Mouse (Mus musculus) cerebellum, postnatal 14 days (tissue): ENCODE data around the gene Celsr1.

Source experiments
- DNase-seq, 2 experiments: peaks; one replicate each; pipeline ENCODE4 v3.0.0; 2021; ENCODE audit warnings: mixed read lengths in 2 of 2

Gene Celsr1

GRCm38 (mm10) chr15:85953458-85953857, 80.1 kb downstream of the Celsr1 start:
- no peak for DNase-seq

DNA sequence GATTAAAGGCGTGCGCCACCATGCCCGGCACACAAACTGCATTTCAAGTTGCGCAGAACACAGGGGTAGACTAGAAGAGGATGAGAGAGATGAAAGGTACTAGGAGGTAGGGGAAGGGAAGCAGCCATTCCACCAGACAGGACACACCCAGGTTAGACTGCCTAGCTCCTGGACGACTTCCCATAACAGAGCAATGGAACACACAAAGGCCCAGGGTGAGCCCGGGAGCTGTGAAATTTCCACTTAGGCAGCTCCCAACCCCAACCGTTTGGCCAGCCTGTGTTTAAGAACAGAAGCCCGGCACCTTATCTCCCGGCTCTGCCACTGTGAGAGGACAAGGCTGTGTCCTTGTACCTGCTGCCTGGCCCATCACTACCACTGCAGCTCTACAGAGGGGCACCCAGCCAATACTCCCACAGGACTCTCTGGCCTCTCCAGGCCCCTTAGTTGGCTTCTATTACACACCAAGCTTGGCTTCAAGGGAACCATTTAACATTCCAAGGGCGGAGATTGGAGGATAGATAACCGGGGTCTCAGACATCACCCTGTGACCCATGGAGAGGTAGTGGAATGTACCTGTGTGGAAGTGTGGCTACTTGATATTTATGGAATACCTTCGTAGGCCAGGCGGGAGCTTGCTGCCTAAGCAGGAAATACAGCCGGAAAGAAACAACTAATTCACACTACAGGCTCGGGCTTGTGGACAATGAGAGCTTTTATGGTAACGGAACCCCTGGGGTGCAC, 84.0 kb downstream of the Celsr1 start:
- DNase-seq, result no peak

- no peak for DNase-seq
Measured at GRCm38 (mm10) chr15:85947967-85948366, 85.6 kb downstream of the Celsr1 start.

DNA sequence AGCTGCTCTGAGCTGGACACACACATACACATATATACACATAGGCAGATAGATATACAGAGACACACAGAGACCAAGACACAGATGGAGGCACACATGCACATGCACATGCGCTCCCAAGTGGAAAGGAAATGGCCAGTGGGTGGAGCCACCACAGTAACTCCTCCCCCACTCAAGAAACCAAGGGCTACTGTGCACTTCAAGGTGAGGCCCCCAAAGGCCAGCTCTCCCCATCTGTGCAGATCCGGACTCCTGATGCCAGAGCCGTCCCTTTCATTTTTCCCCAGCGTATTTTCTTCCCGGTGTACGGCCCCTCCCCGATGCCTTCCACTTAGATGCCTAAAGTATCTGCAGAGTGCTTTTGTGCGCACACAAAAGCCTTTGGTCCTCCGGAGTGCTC, 86.0 kb downstream of the Celsr1 start:
- no peak for DNase-seq

GRCm38 (mm10) chr15:85935627-85936049, 97.9 kb downstream of the Celsr1 start:
- DNase-seq, result no peak

DNA sequence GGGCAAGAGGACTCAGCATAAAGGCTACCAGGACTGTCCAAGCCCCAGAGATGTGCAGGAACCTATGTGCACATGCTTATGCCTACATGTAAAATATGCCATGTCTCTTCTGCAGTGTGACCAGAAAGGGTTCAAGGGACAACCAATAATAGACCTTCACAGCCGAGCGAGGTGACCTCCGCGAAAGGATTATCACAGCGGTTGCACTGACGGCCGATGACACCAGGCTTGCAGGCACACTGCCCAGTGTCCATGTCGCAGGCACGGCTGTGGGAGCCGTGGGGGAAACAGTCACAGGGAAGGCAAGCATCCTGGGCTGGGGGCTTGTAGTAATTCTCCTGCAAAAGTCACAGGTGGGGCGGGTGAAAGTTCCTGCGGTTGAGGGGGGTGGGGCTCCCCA, 105.4 kb downstream of the Celsr1 start:
- DNase-seq, result peak in 1 of 2 experiments; percentile 45

- DNase-seq, result no peak
Measured at GRCm38 (mm10) chr15:85921855-85922254, 111.7 kb downstream of the Celsr1 start.

GRCm38 (mm10) chr15:85919892-85920248, 113.7 kb downstream of the Celsr1 start:
- DNase-seq, result no peak

DNA sequence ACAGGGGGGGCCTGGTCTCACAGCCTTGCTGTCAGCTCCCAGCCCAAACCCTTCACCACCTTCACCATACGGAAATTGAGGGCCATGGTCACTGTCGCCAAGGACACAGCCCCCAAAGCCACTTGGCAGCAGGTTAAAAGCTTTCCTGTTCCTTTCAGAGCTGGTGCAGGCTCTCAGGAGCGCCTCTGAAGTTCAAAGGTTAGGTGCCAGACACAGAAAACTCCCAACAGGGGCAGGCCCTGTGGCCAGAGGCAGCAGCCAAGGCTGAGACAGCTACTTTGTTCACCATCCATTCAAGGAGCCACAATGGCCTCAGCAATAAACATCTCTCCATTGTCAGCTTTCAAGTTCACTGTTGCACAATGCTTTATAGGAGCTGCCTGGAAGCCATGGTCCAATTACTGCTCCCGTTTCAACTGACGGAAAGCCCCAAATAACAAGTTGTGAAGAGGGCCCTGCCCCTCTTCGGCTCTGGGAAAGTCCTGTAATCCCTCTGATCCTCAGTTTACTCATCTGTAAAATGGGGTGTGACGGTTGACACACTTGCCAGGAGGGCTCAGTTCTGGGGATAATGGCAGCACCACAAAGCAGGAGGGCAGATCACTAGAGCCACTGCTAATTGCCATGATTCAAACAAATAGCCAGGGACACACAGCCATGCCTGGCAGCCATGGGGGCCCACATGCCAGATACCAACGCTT, 114.2 kb downstream of the Celsr1 start:
- no peak for DNase-seq

- peak; percentile 84 to 95 for DNase-seq
Measured at GRCm38 (mm10) chr15:85913605-85914004, 120.0 kb downstream of the Celsr1 start.

DNA sequence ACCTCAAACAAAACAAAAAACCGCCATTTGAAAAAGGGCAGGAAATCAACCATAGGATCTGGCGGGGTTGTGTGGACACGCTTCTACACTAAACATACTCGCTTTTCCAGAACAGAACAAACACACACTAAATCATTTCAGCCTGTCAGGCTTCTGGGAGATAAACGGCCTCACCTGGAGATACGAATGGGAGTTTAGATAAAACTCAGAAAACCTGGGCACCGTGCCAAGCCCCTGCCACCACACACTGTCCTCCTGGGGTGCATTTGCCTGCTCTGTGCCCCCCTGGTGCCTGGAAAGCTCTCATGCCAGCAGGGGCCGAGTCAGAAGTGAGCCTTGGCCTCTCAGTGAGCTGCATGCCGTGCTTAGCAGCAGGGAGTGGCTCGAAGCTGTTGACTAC, 123.6 kb downstream of the Celsr1 start:
- DNase-seq, result no peak

DNA sequence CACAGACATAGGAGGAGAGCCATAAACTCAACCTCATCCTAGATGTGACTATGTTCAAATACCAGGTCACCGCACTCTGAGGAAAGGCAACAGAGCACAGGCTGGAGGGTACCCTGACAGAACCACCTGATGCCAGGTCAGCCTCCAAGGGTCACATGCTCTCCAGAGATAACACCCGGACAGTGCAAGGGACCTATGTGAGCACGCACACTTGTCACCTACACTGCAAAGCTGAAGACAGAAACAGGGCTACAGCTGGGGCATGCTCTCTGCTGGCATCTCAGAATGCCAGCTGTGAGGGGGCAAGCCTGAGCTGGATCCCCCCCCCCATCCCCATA, 124.1 kb downstream of the Celsr1 start:
- DNase-seq, result no peak

- no peak for DNase-seq
Measured at GRCm38 (mm10) chr15:85908660-85909491, 124.7 kb downstream of the Celsr1 start.

GRCm38 (mm10) chr15:85903826-85904225, 129.8 kb downstream of the Celsr1 start:
- DNase-seq, result peak in 1 of 2 experiments; percentile 52

- DNase-seq, result no peak
Measured at GRCm38 (mm10) chr15:85902505-85902904, 131.1 kb downstream of the Celsr1 start.

GRCm38 (mm10) chr15:85900801-85901200, 132.8 kb downstream of the Celsr1 start:
- DNase-seq, result no peak

- peak; percentile 42 to 48 for DNase-seq
Measured at GRCm38 (mm10) chr15:85900318-85900717, 133.3 kb downstream of the Celsr1 start.

DNA sequence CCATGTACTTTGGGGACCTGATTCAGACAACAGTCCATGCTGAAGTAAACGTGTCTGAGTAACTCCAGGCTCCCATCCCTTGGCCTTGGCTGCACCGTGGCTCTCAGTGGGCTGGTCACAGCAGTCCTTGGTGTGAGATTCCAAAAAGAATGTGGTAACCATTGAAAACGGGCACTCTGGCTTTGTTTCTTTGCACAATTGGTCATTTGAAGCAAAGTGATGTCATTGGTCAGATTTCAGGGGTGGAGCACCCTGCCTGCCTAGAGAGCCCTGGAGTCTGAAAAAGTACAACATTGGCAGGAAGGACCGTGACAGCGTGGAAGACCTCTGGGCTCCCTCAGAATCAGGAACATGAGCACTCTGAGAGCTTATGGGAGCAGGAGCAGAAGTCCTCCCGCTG, 134.2 kb downstream of the Celsr1 start:
- DNase-seq, result no peak

DNA sequence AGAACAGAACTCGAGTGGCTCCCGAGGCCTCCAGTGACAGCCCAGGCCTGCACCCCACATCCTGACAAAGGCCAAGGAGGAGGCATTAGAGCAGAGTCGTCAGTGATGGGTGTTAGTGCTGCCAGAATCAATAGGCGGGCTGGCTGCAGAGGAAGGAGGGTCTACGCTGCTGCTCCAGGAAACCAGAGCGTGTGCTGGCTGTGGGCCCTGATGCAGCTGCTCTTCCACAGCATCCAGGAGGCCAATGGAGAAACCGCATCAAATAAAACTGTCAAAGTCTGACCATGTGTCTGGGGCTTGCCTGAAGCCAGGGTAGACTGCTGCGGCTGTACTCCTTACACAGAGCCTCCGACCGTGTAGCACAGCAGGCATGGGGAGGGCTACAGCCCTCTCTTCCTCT, 136.5 kb downstream of the Celsr1 start:
- DNase-seq, result no peak

GRCm38 (mm10) chr15:85896284-85896683, 137.3 kb downstream of the Celsr1 start:
- peak; percentile 94 to 98 for DNase-seq

DNA sequence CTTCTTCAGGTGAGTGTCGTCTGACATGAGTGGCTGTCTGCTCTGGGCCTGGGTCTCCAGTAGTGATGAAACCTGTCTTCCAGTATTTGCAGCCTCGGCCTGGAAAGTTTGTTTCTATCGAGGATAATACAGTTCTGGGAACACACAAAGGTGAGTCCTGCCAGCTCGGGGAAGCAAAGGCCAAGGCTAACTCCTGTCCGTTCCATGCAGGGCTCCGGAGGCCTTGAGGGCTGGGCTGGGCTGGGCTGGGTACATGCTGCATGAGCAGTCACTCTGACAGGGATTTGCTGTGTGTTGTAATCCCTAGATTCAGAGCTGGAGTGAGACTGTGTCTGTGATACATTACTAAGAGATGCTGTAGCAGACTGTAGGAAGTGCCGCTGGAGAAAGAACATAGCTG, 139.7 kb downstream of the Celsr1 start:
- DNase-seq, result no peak

DNA sequence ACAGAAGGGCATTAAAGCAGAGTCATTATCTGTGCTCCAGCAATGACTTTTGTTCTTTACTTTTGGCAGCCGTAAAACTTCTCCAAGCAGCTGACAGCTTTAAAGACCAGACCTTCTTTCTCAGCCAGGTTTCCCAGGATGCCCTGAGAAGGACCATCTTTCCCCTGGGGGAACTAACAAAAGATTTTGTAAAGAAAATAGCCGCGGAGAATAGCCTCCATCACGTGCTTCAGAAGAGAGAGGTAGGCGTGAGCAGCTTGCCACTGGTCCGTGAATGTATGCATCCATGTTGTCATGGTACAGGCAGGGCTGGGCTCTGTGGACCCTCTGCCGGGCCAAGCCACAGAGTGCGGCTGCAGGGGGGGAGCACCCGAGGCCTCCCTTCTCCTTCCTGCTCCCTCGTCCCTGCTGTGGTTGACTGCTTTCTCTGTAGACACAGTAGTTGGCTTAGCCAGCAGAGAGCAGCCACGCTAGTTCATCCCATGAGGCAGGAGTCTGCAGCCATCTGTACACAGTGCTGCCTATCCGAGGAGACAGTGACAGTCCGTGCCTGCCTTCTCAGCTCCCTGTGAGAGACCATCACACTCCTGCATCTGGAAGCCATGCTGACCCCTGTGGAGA, 141.0 kb downstream of the Celsr1 start:
- DNase-seq, result no peak

DNA sequence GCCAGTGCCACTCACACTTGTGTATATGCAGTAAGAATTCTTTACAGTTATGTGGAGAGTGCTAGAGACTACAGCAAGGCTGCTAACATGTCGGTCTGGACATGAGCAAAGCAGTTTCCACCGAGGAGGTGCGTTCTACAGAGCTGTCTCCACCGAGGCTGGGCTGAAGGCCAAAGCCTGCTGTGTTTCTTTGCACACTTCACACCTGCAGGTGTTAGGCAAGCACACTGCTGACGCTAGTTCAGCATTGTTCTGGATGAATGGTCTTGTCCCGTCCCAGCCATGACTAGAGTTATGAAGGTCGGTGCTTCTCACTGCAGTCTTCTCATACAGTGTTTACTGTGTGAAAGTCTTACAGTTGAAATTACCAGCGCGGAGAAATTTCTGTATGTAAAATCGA, 141.6 kb downstream of the Celsr1 start:
- DNase-seq, result peak; percentile 64 to 77
